Mouse (Mus musculus) heart, postnatal 14 days (tissue): Measurements from ENCODE around the gene Polr3h. TPM values are rescaled to one million over a fixed set of nuclear protein-coding genes. Genes with fewer than 3 reads are reported as not detected.

Experiments
- DNase-seq, 2 experiments: peaks; one replicate each; pipeline ENCODE4 v3.0.0; 2021 to 2022
- intact Hi-C: fragments of 180-260 bp; cut with DNase I; formaldehyde crosslinking; loops from one replicate; pipeline ENCODE4 v1.15.1; 2025
- total RNA-seq, 2 experiments: library from RNA; stranded (reverse); gene quantifications; 2 replicates each; pipeline ENCODE4 v1.2.3; 2021

Gene Polr3h
- total RNA-seq, 2 experiments from 2014 or later: 7.5 to 7.9 TPM

- intact Hi-C loops: no loop called here
- DNase-seq: no peak
These were observed 25.1 kb upstream of the Polr3h start for GRCm38 (mm10) chr15:81951159-81951558.

GRCm38 (mm10) chr15:81950716-81951115, 24.7 kb upstream of the Polr3h start:
- intact Hi-C loops: no loop called here

GRCm38 (mm10) chr15:81949476-81950131, 23.6 kb upstream of the Polr3h start:
- no peak for DNase-seq
- intact Hi-C loops: loop anchor here (10.0 kb wide), 1 partner anchor 45 kb away; no protein-coding TSS in a partner anchor

More at GRCm38 (mm10) chr15:81950716-81951115, 24.7 kb upstream of the Polr3h start:
- no peak for DNase-seq

GRCm38 (mm10) chr15:81949076-81949475, 23.0 kb upstream of the Polr3h start:
- no peak for DNase-seq
- intact Hi-C loops: loop anchor here (10.0 kb wide), 1 partner anchor 46 kb away; no protein-coding TSS in a partner anchor

- intact Hi-C loops: loop anchor here (10.0 kb wide), 1 partner anchor 52 kb away; no protein-coding TSS in a partner anchor
- DNase-seq: no peak
These were observed 17.2 kb upstream of the Polr3h start for GRCm38 (mm10) chr15:81943176-81943749.

- intact Hi-C loops: loop anchor here (10.0 kb wide), 1 partner anchor 54 kb away; no protein-coding TSS in a partner anchor
- no peak for DNase-seq
These were observed 15.0 kb upstream of the Polr3h start for GRCm38 (mm10) chr15:81941010-81941409.

- intact Hi-C loops: loop anchor here (10.0 kb wide), 1 partner anchor 55 kb away; no protein-coding TSS in a partner anchor
- no peak for DNase-seq
These were observed 14.2 kb upstream of the Polr3h start for GRCm38 (mm10) chr15:81940219-81940618.

- intact Hi-C loops: loop anchor here (10.0 kb wide), 1 partner anchor 55 kb away; no protein-coding TSS in a partner anchor
- no peak for DNase-seq
These were observed 13.7 kb upstream of the Polr3h start for GRCm38 (mm10) chr15:81939774-81940173.

GRCm38 (mm10) chr15:81939157-81939715, 13.2 kb upstream of the Polr3h start:
- intact Hi-C loops: no loop called here
- DNase-seq: no peak

GRCm38 (mm10) chr15:81938246-81938645, 12.2 kb upstream of the Polr3h start:
- intact Hi-C loops: no loop called here
- DNase-seq: peak; percentile 45 to 60

GRCm38 (mm10) chr15:81937098-81937972, 11.3 kb upstream of the Polr3h start:
- intact Hi-C loops: no loop called here
- DNase-seq: peak; percentile 56 to 64

- intact Hi-C loops: no loop called here
- peak; percentile 61 to 69 for DNase-seq
These were observed 10.6 kb upstream of the Polr3h start, which contains the start of gene Csdc2 for GRCm38 (mm10) chr15:81936679-81937078. Gene Csdc2 (plus strand): TSS chr15:81936759.

GRCm38 (mm10) chr15:81935869-81936637, 10.0 kb upstream of the Polr3h start:
- intact Hi-C loops: no loop called here
- DNase-seq: no peak

GRCm38 (mm10) chr15:81933986-81934385, 7.9 kb upstream of the Polr3h start:
- intact Hi-C loops: no loop called here
- DNase-seq: no peak

GRCm38 (mm10) chr15:81932951-81933470, 7.0 kb upstream of the Polr3h start:
- DNase-seq: no peak
- intact Hi-C loops: no loop called here

- DNase-seq: peak; percentile 52 to 61
- intact Hi-C loops: no loop called here
These were observed 2.2 kb upstream of the Polr3h start for GRCm38 (mm10) chr15:81928277-81928676.

GRCm38 (mm10) chr15:81927741-81928140, 1.7 kb upstream of the Polr3h start:
- intact Hi-C loops: no loop called here

GRCm38 (mm10) chr15:81926446-81926822, 394 bp upstream of the Polr3h start:
- intact Hi-C loops: no loop called here
- no peak for DNase-seq

More at GRCm38 (mm10) chr15:81927741-81928140, 1.7 kb upstream of the Polr3h start:
- DNase-seq: no peak

- no peak for DNase-seq
- intact Hi-C loops: no loop called here
These were observed 1.1 kb downstream of the Polr3h start for GRCm38 (mm10) chr15:81924933-81925332.
